27 mouse cellular contexts compared by ENCODE assay signal in genomic region chr8:44785161-44785560, GRCm38 (mm10).
DNase-seq lines count a peak whose midpoint lies in the region; ATAC-seq lines count a peak whose summit lies in the region.
"Had no signal": no experiment of that assay in that cellular context is flagged by ENCODE, and none has a peak within 500 bp of the region (broad histone marks: within the 10 kb centered on the region; RNA-seq: fewer than 3 reads in every experiment).

No protein-coding gene starts in this region.

- no peak overlapping the region for H3K9ac ChIP-seq in forebrain, embryonic 11.5 days (ENCODE audit: low read length)
- H3K9ac ChIP-seq in forebrain, embryonic 15.5 days (replicated peaks) = no peak overlapping the region
- no peak overlapping the region for H3K9ac ChIP-seq in midbrain, embryonic 14.5 days (replicated peaks; ENCODE audit: low read length)
- H3K9ac ChIP-seq: embryonic facial prominence, embryonic 13.5 days; heart, embryonic 13.5 days; hindbrain, embryonic 14.5 days had no signal

- H3K4me2 ChIP-seq in forebrain, embryonic 11.5 days (ENCODE audit: low read depth, low read length, severe bottlenecking) = no peak overlapping the region
- no peak overlapping the region for H3K4me2 ChIP-seq in forebrain, embryonic 15.5 days (replicated peaks)
- no peak overlapping the region for H3K4me2 ChIP-seq in midbrain, embryonic 14.5 days (ENCODE audit: low read length)
- H3K4me2 ChIP-seq: embryonic facial prominence, embryonic 13.5 days; heart, embryonic 13.5 days; hindbrain, embryonic 14.5 days had no signal

- no peaks in the 10 kb centered on the region for H3K9me3 ChIP-seq in forebrain, embryonic 11.5 days (ENCODE audit: control insufficient read depth, low read length)
- H3K9me3 ChIP-seq in forebrain, embryonic 15.5 days = no peaks in the 10 kb centered on the region
- H3K9me3 ChIP-seq in midbrain, embryonic 14.5 days (ENCODE audit: control insufficient read depth, low read length) = no peaks in the 10 kb centered on the region
- H3K9me3 ChIP-seq in midbrain, embryonic 10.5 days (replicated peaks) = no peaks in the 10 kb centered on the region
- H3K9me3 ChIP-seq: embryonic facial prominence, embryonic 13.5 days; forebrain, embryonic 10.5 days; heart, embryonic 10.5 days; heart, embryonic 13.5 days had no signal

- WGBS in forebrain, embryonic 11.5 days = 31% methylated on average over 8 of the region's 8 CpGs
- WGBS in forebrain, embryonic 15.5 days = 28% methylated on average over 8 of the region's 8 CpGs
- 42% methylated on average over 8 of the region's 8 CpGs for WGBS in midbrain, embryonic 14.5 days
- WGBS in midbrain, embryonic 10.5 days = 58% methylated on average over 8 of the region's 8 CpGs

- H3K27ac ChIP-seq in forebrain, embryonic 11.5 days (ENCODE audit: low read depth, low read length) = no peak overlapping the region
- no peak overlapping the region for H3K27ac ChIP-seq in forebrain, embryonic 15.5 days (replicated peaks)
- no peak overlapping the region for H3K27ac ChIP-seq in midbrain, embryonic 14.5 days (replicated peaks; ENCODE audit: low read depth, low read length)
- H3K27ac ChIP-seq in midbrain, embryonic 10.5 days (replicated peaks) = no peak overlapping the region
- H3K27ac ChIP-seq: embryonic facial prominence, embryonic 13.5 days; forebrain, embryonic 10.5 days; heart, adult 2 months; heart, embryonic 10.5 days; heart, embryonic 13.5 days; hindbrain, embryonic 14.5 days had no signal

- H3K36me3 ChIP-seq in forebrain, embryonic 11.5 days (ENCODE audit: control insufficient read depth, insufficient read depth, low read length) = no peaks in the 10 kb centered on the region
- no peaks in the 10 kb centered on the region for H3K36me3 ChIP-seq in forebrain, embryonic 15.5 days
- no peaks in the 10 kb centered on the region for H3K36me3 ChIP-seq in midbrain, embryonic 14.5 days (ENCODE audit: control insufficient read depth, insufficient read depth, low read length)
- H3K36me3 ChIP-seq in midbrain, embryonic 10.5 days = no peaks in the 10 kb centered on the region
- H3K36me3 ChIP-seq: embryonic facial prominence, embryonic 13.5 days; forebrain, embryonic 10.5 days; G1E; heart, embryonic 10.5 days; heart, embryonic 13.5 days had no signal

- peaks cover 3% of the 10 kb centered on the region; the same call in 1 of the 2 replicates for H3K4me1 ChIP-seq in forebrain, embryonic 11.5 days (replicated peaks; ENCODE audit: control insufficient read depth, insufficient read depth, low read length)
- H3K4me1 ChIP-seq in forebrain, embryonic 15.5 days = no peaks in the 10 kb centered on the region
- H3K4me1 ChIP-seq in midbrain, embryonic 14.5 days (ENCODE audit: control insufficient read depth, insufficient read depth, low read length) = no peaks in the 10 kb centered on the region
- H3K4me1 ChIP-seq in midbrain, embryonic 10.5 days = peaks cover 7% of the 10 kb centered on the region
- H3K4me1 ChIP-seq: embryonic facial prominence, embryonic 13.5 days; heart, embryonic 10.5 days had no signal

- H3K27me3 ChIP-seq in forebrain, embryonic 11.5 days (ENCODE audit: control insufficient read depth, insufficient read depth, low read length) = no peaks in the 10 kb centered on the region
- no peaks in the 10 kb centered on the region for H3K27me3 ChIP-seq in forebrain, embryonic 15.5 days
- no peaks in the 10 kb centered on the region for H3K27me3 ChIP-seq in midbrain, embryonic 14.5 days (ENCODE audit: control insufficient read depth, insufficient read depth, low read length)
- H3K27me3 ChIP-seq in midbrain, embryonic 10.5 days (ENCODE audit: low read depth, poor library complexity, severe bottlenecking) = no peaks in the 10 kb centered on the region
- H3K27me3 ChIP-seq: CH12.LX; embryonic facial prominence, embryonic 13.5 days; heart, embryonic 13.5 days had no signal

- intact Hi-C loops in left cerebral cortex, postnatal 36 days (cut with DNase I) = no loop called here

- no peak overlapping the region for H3K4me3 ChIP-seq in forebrain, embryonic 11.5 days (ENCODE audit: low read depth, low read length)
- H3K4me3 ChIP-seq in forebrain, embryonic 15.5 days = no peak overlapping the region
- no peak overlapping the region for H3K4me3 ChIP-seq in midbrain, embryonic 14.5 days (replicated peaks; ENCODE audit: low read depth, low read length)
- no peak overlapping the region for H3K4me3 ChIP-seq in midbrain, embryonic 10.5 days
- H3K4me3 ChIP-seq: embryonic facial prominence, embryonic 13.5 days; forebrain, embryonic 10.5 days; heart, adult 2 months; heart, embryonic 10.5 days; heart, embryonic 13.5 days had no signal

- DNase-seq in forebrain, embryonic 11.5 days (ENCODE audit: low spot score) = no peak
- DNase-seq in midbrain, embryonic 14.5 days = peak; percentile 11
- DNase-seq in midbrain, embryonic 10.5 days (ENCODE audit: low spot score) = no peak
- DNase-seq in mesoderm, embryonic 11.5 days (ENCODE audit: low read depth, low spot score) = peak; percentile 36
- DNase-seq in left cerebral cortex, postnatal 36 days (ENCODE audit: low spot score in 2 of 2) = no peak
- no peak for DNase-seq in adrenal gland, postnatal 36 days
- DNase-seq: adrenal gland, adult 2 months; adrenal gland, postnatal 14 days; B cell, adult 2 months; cerebellum, adult 11 months; cerebellum, adult 2 months; cerebellum, adult 9-11 months; cerebellum, postnatal 25 days; gastrocnemius, postnatal 10 days; gastrocnemius, postnatal 36 days; heart, adult 2 months; heart, postnatal 14 days; heart, postnatal 4 days had no signal

- peak; percentile 44; the same call in 1 of the 2 replicates for ATAC-seq in forebrain, embryonic 11.5 days (replicated peaks; ENCODE audit: low FRiP score)
- ATAC-seq in forebrain, embryonic 15.5 days (replicated peaks) = no peak
- ATAC-seq in midbrain, embryonic 14.5 days (ENCODE audit: low FRiP score, low TSS enrichment) = no peak
- ATAC-seq: intestine, postnatal 0 days had no signal

Comparison
In these comparisons a context has a peak if more than half of its experiments do, and no peak if none do; other contexts are left out.
1. DNase-seq: peak in midbrain, embryonic 14.5 days (single experiment) and mesoderm, embryonic 11.5 days (single experiment); none in forebrain, embryonic 11.5 days (single experiment), midbrain, embryonic 10.5 days (single experiment), left cerebral cortex, postnatal 36 days (0 of 2) and adrenal gland, postnatal 36 days (0 of 2).